8 mouse cellular contexts compared by ENCODE assay signal in the genomic region with DNA sequence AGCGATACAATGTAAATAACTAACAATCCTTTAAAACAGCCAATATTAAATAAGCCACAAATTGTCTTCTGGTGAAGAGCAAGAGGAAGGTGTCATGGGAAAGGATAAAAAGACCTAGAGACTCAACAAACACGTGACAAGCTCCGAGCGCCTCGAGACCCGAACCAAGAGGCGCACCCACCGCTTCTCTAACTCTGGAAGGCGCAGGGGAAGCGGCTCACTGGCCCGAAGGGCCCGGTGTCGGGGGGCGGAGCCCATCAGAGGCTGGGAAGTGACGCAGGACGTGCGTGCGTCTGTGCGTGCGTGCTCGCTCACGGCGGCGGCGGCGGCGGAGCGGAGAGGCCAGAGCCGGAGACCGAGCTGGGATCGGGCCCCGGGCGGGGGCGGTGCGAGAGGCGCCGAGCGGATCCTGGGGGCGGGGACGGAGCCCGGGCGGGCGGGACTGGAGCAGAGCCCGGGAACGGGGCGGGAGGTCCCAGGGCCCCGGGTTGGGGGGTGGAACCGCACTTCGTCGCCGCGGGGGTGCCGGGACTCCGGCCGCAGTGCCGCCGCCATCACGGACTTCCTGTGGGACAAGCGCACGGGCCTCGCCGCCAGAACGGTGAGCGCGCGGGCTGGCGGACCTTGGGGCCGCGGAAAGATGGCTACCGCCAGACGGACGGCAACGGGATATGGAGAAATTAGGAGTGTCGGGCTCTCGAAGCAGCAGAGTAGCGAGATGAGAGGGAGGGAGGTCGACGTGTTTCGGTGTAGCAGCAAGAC. TPM values are rescaled to one million over a fixed set of nuclear protein-coding genes. Genes with fewer than 3 reads are reported as not detected.
DNase-seq lines count a peak whose midpoint lies in the region; ATAC-seq lines count a peak whose summit lies in the region.

A gene (plus strand): TSS at position 290 of the 762 bp plus-strand sequence.

- H3K4me1 ChIP-seq in hindbrain, embryonic 13.5 days (replicated peaks): peaks cover 35% of the 10 kb centered on the region

- H3K9me3 ChIP-seq in hindbrain, embryonic 13.5 days: no peaks in the 10 kb centered on the region

- H3K27me3 ChIP-seq in hindbrain, embryonic 13.5 days: no peaks in the 10 kb centered on the region

- H3K27ac ChIP-seq in hindbrain, embryonic 13.5 days: peak within 1 kb of the TSS; percentile 95

- WGBS in hindbrain, embryonic 13.5 days: under 1% methylated on average over 73 of the region's 79 CpGs

- DNase-seq in NIH3T3 (ENCODE audit: low read depth): peak; percentile 96
- peak; percentile 95 to 97 for DNase-seq in cerebellum, postnatal 10 days
- DNase-seq in frontal cortex, postnatal 14 days (ENCODE audit: low spot score in 2 of 2): peak; percentile 81 to 90
- DNase-seq in layer of hippocampus, postnatal 36 days: peak; percentile 93
- peak; percentile 97 for DNase-seq in lung, postnatal 36 days
- peak; percentile 96 for DNase-seq in retina, postnatal 1 day
- DNase-seq in urinary bladder, adult 18-20 months (ENCODE audit: low spot score in 2 of 2): peak; percentile 88 to 91

- peak within 1 kb of the TSS; percentile 66 for H3K4me2 ChIP-seq in hindbrain, embryonic 13.5 days

- H3K9ac ChIP-seq in hindbrain, embryonic 13.5 days: peak within 1 kb of the TSS; percentile 96

- peaks cover 26% of the 10 kb centered on the region for H3K36me3 ChIP-seq in hindbrain, embryonic 13.5 days

- peak; percentile 95 for ATAC-seq in hindbrain, embryonic 13.5 days (ENCODE audit: low FRiP score)

- peak within 1 kb of the TSS; percentile 83 for H3K4me3 ChIP-seq in hindbrain, embryonic 13.5 days

RNA-seq across cellular contexts. Expression of the gene that starts here (rescaled TPM):
- polyA plus RNA-seq in hindbrain, embryonic 13.5 days (2015; fragmentation: Nextera tagmentation; extraction: Ambion mirVana): 23.5 and 24.5 TPM in 2 replicates
- 10 to 100 TPM; 52.0 to 53.4 TPM for total RNA-seq in layer of hippocampus, postnatal 36 days (2021)

Comparison
In these comparisons a context has a peak if more than half of its experiments do, and no peak if none do; other contexts are left out.
1. Peak in every context shown above with its lines: DNase-seq, ATAC-seq, H3K4me3 ChIP-seq and H3K27ac ChIP-seq.